Mouse (Mus musculus) Muller cell, postnatal 12 days (primary cell): ENCODE measurements around the gene Gm21149.
"Not testable (repeated sequence)": the region's sequence is repeated elsewhere in the genome, so short reads cannot be mapped to it uniquely, and the experiment has no call there.

Experiments
- DNase-seq: peaks from one replicate; pipeline ENCODE4 v3.0.0-alpha.2; 2015; ENCODE audit errors: inconsistent ontology term

The Gm21149 gene

DNA sequence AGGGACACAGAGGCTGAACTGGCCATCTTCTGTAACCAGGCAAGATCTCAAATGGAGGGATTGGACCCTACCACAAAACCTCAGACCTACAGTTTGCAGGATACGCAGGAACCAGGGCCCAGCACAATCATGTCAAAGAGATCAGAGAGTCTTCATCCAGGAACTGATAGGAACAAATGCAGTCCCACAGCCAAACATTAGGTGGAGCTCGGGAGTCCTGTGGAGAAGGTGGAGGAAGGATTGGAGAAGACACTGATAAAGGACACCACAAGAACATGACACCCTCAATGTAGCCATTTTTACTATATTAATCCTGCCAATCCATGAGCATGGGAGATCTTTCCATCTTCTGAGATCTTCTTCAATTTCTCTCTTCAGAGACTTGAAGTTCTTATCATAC lies 12.8 kb downstream of the Gm21149 start:
- DNase-seq, result not testable (repeated sequence)

- not testable (repeated sequence) for DNase-seq
These were observed 14.7 kb downstream of the Gm21149 start for GRCm38 (mm10) chr5:15461613-15462012.

DNA sequence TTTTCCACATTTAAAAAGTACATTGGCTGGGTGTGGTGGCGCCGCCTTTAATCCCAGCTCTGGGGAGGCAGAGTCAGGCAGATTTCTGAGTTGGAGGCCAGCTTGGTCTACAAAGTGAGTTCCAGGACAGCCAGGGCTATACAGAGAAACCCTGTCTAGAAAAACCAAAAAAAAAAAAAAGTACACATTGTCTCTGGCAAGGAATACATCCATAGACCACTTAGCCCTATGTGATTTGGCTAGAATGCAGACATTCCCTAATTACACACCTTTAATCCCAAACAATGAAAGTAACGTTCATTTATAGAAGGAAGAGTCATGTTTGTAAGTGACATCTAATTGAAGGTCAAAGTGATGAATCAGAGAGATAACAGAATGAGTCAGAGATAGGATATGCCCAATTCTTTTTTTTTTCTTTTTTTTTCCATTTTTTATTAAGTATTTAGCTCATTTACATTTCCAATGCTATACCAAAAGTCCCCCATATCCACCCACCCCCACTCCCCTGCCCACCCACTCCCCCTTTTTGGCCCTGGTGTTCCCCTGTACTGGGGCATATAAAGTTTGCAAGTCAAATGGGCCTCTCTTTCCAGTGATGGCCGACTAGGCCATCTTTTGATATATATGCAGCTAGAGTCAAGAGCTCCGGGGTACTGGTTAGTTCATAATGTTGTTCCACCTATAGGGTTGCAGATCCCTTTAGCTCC lies 18.3 kb downstream of the Gm21149 start:
- DNase-seq, result not testable (repeated sequence)
